Mouse (Mus musculus) liver, embryonic 14.5 days (tissue): ENCODE data around the gene Ptprs. TPM values are rescaled to one million over a fixed set of nuclear protein-coding genes. Genes with fewer than 3 reads are reported as not detected.

Source experiments
- ATAC-seq: fragments of 200-750 bp; cut with Nextera tagmentation; 2 replicates; pipeline ENCODE4 v1.8.0; 2017; ENCODE audit warnings: moderate number of reproducible peaks, mild to moderate bottlenecking, moderate library complexity; ENCODE audit not compliant: insufficient read depth
- DNase-seq, 3 experiments: peaks; one replicate each; pipeline ENCODE4 v3.0.0-alpha.2; 2012 to 2013; ENCODE audit warnings: low read depth in 3 of 3, low spot score in 3 of 3
- H3K27ac ChIP-seq: fragments of 300-500 bp; sonication (generic); 2 replicates; pipeline ENCODE4 v1.5.1; 2014; ENCODE audit warnings: moderate library complexity, mild to moderate bottlenecking, control low read depth, inconsistent platforms
- H3K27me3 ChIP-seq: fragments of 300-500 bp; sonication (generic); 2 replicates; pipeline ENCODE4 v1.6.1; 2014; ENCODE audit warnings: mild to moderate bottlenecking, low read length, moderate library complexity; ENCODE audit not compliant: control insufficient read depth, insufficient read depth
- H3K36me3 ChIP-seq: fragments of 300-500 bp; sonication (generic); replicated peaks from 2 replicates; pipeline ENCODE4 v1.6.1; 2014; ENCODE audit warnings: low read depth; ENCODE audit not compliant: control insufficient read depth, insufficient read depth
- H3K4me1 ChIP-seq, 2 experiments: fragments of 200-500 bp in 1 of 2; fragments of 300-500 bp in 1 of 2; sonication (generic) in 1 of 2; replicated peaks; 2 replicates each; pipeline ENCODE4 v1.6.1; 2012 to 2014; ENCODE audit warnings: antibody characterized with exemption in 1 of 2, inconsistent platforms in 1 of 2, low read length in 1 of 2; ENCODE audit not compliant: control insufficient read depth in 2 of 2, insufficient read depth in 2 of 2
- H3K4me2 ChIP-seq: fragments of 300-500 bp; sonication (generic); 2 replicates; pipeline ENCODE4 v1.6.1; 2014; ENCODE audit warnings: low read depth, mild to moderate bottlenecking, control low read depth, moderate library complexity
- H3K4me3 ChIP-seq, 2 experiments: fragments of 200-500 bp in 1 of 2; fragments of 300-500 bp in 1 of 2; sonication (generic) in 1 of 2; 2 replicates each; pipeline ENCODE4 v1.5.1; 2012 to 2014; ENCODE audit warnings: low read depth in 2 of 2, low read length in 2 of 2, mild to moderate bottlenecking in 2 of 2, control low read depth in 1 of 2, inconsistent platforms in 1 of 2, moderate library complexity in 1 of 2; ENCODE audit not compliant: insufficient read depth in 1 of 2
- H3K9ac ChIP-seq: fragments of 300-500 bp; sonication (generic); replicated peaks from 2 replicates; pipeline ENCODE4 v1.6.1; 2014; ENCODE audit warnings: mild to moderate bottlenecking, control low read depth, moderate library complexity
- H3K9me3 ChIP-seq: fragments of 300-500 bp; sonication (generic); 2 replicates; pipeline ENCODE4 v1.6.1; 2016; ENCODE audit warnings: low read length, mixed read lengths; ENCODE audit not compliant: control insufficient read depth
- CTCF ChIP-seq: IDR thresholded peaks from 2 replicates; pipeline ENCODE4 v1.5.1; 2016; ENCODE audit warnings: antibody characterized with exemption, low read depth, control low read depth
- EP300 ChIP-seq: IDR thresholded peaks from 2 replicates; pipeline ENCODE4 v1.6.1; 2016; ENCODE audit warnings: antibody characterized with exemption, low read depth
- WGBS: fragments of 180-500 bp; shearing (Covaris S2); extraction: QIAGEN DNeasy Blood & Tissue Kit; methylation state at CpG from one replicate; pipeline ENCODE4 v1.1.7; 2014; ENCODE audit not compliant: insufficient replicate concordance; 5-methylcytosine and 5-hydroxymethylcytosine counted together
- polyA plus RNA-seq, 2 experiments: library from polyadenylated mRNA; depleted of rRNA in 1 of 2; stranded (reverse) in 1 of 2; unstranded in 1 of 2; fragments of >200 nt; fragmentation: Nextera tagmentation in 1 of 2; extraction: Ambion mirVana in 1 of 2; gene quantifications; 2 replicates each; pipeline versions ENCODE4 v1.2.1 to v1.2.3; 2012 to 2014

The Ptprs gene
- polyA plus RNA-seq, 2 experiments, result 3.8 to 17.7 TPM

- no peak for DNase-seq
- WGBS, result 6% methylated on average over 35 of the region's 37 CpGs
- ATAC-seq, result no peak
- TF ChIP-seq CTCF, result no peak
- TF ChIP-seq EP300, result no peak
- Histone ChIP-seq H3K27me3 (peaks cover 48% of the 10 kb centered on the region), H3K4me1 (peaks cover 0 to 5% of the 10 kb centered on the region in 2 experiments; a peak in 1 of 4 replicates), H3K9me3 (no peaks in the 10 kb centered on the region), H3K9ac (no peak overlapping the region), H3K36me3 (no peaks in the 10 kb centered on the region), H3K27ac (no peak overlapping the region), H3K4me3 (no peak overlapping the region), H3K4me2 (no peak overlapping the region)
These were observed 33.6 kb upstream of the Ptprs start for GRCm38 (mm10) chr17:56509707-56510472.

GRCm38 (mm10) chr17:56509021-56509640 lies 32.8 kb upstream of the Ptprs start:
- Histone ChIP-seq H3K9ac (no peak overlapping the region), H3K9me3 (no peaks in the 10 kb centered on the region), H3K4me1 (peaks cover 0 to 5% of the 10 kb centered on the region in 2 experiments; a peak in 1 of 4 replicates), H3K36me3 (no peaks in the 10 kb centered on the region), H3K4me2 (no peak overlapping the region), H3K4me3 (no peak overlapping the region), H3K27ac (no peak overlapping the region), H3K27me3 (peaks cover 43% of the 10 kb centered on the region)
- DNase-seq (no peak), ATAC-seq (no peak)
- no peak for TF ChIP-seq CTCF
- no peak for TF ChIP-seq EP300
- WGBS, result 41% methylated on average over 10 of the region's 10 CpGs

- DNase-seq (peak; percentile 76 to 78 (median 77)), ATAC-seq (peak; percentile 88)
- H3K4me1 ChIP-seq, result peaks cover 0 to 5% of the 10 kb centered on the region in 2 experiments; a peak in 1 of 4 replicates
- peak overlapping the region; percentile 19 for H3K9ac ChIP-seq
- TF ChIP-seq CTCF, result no peak
- no peak for TF ChIP-seq EP300
- peaks cover 31% of the 10 kb centered on the region for H3K27me3 ChIP-seq
- H3K27ac ChIP-seq, result no peak overlapping the region
- H3K4me2 ChIP-seq, result peak overlapping the region; percentile 65
- H3K4me3 ChIP-seq, result peak overlapping the region; percentile 48 to 63
- 1% methylated on average over 42 of the region's 42 CpGs for WGBS
- H3K9me3 ChIP-seq, result no peaks in the 10 kb centered on the region
- H3K36me3 ChIP-seq, result no peaks in the 10 kb centered on the region
These were observed 31.1 kb upstream of the Ptprs start for GRCm38 (mm10) chr17:56507161-56508068.

GRCm38 (mm10) chr17:56506417-56507065 lies 30.3 kb upstream of the Ptprs start:
- H3K36me3 ChIP-seq, result no peaks in the 10 kb centered on the region
- peak overlapping the region in 1 of 2 experiments; percentile 63; a peak in 2 of 4 replicates for H3K4me3 ChIP-seq
- peak overlapping the region; percentile 65 for H3K4me2 ChIP-seq
- H3K27ac ChIP-seq, result no peak overlapping the region
- peaks cover 0 to 5% of the 10 kb centered on the region in 2 experiments; a peak in 1 of 4 replicates for H3K4me1 ChIP-seq
- DNase-seq (no peak), ATAC-seq (no peak)
- TF ChIP-seq CTCF (no peak), EP300 (no peak)
- peaks cover 22% of the 10 kb centered on the region for H3K27me3 ChIP-seq
- H3K9me3 ChIP-seq, result no peaks in the 10 kb centered on the region
- H3K9ac ChIP-seq, result no peak overlapping the region; the same call in 1 of the 2 replicates
- WGBS, result 50% methylated on average over 15 of the region's 15 CpGs
